Mouse (Mus musculus): ENCODE results near the gene Gm11595.
"Not testable (repeated sequence)": the region's sequence is repeated elsewhere in the genome, so short reads cannot be mapped to it uniquely, and the experiment has no call there.

Gene Gm11595

DNA sequence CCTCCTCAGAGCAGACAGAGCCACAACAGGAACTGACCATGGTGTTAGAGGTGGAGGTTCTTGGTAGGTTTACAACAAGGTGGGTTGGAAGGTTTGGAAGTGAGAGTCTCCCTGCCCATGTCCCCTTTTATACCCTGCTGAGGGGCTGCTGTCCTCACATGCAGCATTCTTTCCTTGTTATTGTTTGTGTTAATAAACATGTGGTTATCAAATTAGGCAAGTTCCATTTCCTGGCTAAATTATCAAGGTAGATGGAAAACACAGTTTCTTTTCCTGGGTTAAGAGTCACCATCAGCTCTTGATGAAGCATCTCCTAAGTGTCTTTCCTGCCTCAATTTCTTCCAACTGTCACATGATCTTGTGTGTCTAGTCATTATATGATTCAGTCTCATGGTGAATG is at the start of gene Gm11595:
Gm11595 (minus strand) TSS at position 101 of the 400 bp plus-strand sequence.
- not testable (repeated sequence) for DNase-seq (ENCODE audit: extremely low spot score)

DNA sequence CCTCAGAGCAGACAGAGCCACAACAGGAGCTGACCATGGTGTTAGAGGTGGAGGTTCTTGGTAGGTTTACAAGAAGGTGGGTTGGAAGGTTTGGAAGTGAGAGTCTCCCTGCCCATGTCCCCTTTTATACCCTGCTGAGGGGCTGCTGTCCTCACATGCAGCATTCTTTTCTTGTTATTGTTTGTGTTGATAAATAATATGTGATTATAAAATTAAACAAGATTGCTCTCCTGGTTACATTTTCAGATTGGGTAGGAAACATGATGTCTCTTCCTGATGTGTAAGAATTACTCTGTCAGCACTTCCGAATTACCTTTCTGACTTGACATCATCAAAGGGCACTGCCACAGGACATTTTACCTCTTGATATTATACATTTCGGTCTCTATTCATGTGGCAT is 42.9 kb upstream of the Gm11595 start, which contains the start of gene Gm11564:
Gm11564 (minus strand) TSS at position 101 of the 400 bp plus-strand sequence.
- DNase-seq (ENCODE audit: extremely low spot score) = not testable (repeated sequence)

DNA sequence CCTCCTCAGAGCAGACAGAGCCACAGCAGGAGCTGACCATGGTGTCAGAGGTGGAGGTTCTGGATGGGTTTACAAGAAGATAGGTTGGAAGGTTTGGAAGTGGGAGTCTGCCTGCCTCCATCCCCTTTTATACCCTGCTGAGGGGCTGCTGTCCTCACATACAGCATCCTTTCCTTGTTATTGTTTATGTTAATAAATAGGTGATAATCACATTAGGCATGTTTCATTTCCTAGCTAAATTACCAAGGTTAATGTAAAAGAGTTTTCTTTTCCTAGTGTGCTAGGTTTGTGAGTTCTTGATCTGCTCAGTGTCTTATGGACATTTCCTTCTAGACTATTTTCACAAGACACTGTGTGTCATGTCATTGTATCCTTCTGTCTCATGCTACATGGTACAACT is 37.1 kb upstream of the Gm11595 start, which contains the start of gene Krtap4-13:
Krtap4-13 (minus strand) TSS at position 101 of the 400 bp plus-strand sequence.
- DNase-seq (ENCODE audit: extremely low spot score) = not testable (repeated sequence)

DNA sequence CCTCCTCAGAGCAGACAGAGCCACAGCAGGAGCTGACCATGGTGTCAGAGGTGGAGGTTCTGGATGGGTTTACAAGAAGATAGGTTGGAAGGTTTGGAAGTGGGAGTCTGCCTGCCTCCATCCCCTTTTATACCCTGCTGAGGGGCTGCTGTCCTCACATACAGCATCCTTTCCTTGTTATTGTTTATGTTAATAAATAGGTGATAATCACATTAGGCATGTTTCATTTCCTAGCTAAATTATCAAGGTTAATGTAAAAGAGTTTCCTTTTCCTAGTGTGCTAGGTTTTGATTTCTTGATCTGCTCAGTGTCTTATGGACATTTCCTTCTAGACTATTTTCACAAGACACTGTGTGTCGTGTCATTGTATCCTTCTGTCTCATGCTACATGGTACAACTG is 31.6 kb upstream of the Gm11595 start, which contains the start of gene Gm11554:
Gm11554 (minus strand) TSS at position 101 of the 400 bp plus-strand sequence.
- DNase-seq (ENCODE audit: extremely low spot score) = not testable (repeated sequence)

DNA sequence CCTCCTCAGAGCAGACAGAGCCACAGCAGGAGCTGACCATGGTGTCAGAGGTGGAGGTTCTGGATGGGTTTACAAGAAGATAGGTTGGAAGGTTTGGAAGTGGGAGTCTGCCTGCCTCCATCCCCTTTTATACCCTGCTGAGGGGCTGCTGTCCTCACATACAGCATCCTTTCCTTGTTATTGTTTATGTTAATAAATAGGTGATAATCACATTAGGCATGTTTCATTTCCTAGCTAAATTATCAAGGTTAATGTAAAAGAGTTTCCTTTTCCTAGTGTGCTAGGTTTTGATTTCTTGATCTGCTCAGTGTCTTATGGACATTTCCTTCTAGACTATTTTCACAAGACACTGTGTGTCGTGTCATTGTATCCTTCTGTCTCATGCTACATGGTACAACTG is 26.1 kb upstream of the Gm11595 start, which contains the start of gene Gm11569:
Gm11569 (minus strand) TSS at position 101 of the 400 bp plus-strand sequence.
- not testable (repeated sequence) for DNase-seq (ENCODE audit: extremely low spot score)

DNA sequence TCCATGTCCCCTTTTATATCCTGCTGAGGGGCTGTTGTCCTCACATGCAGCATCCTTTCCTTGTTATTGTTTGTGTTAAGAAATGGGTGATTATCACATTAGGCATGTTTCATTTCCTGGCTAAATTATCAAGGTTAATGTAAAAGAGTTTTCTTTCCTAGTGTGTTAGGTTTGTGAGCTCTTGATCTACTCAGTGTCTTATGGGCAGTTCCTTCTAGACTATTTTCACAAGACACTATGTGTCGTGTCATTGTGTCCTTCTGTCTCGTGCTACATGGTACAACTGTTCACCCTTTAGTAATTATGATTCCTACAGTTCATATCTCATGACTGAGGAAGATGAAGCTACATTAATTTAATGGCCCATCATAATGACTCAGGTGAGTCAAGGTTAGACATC is 20.7 kb upstream of the Gm11595 start, which contains the start of gene Gm11596:
Gm11596 (minus strand) TSS at position 101 of the 400 bp plus-strand sequence.
- no peak for DNase-seq (ENCODE audit: extremely low spot score)

DNA sequence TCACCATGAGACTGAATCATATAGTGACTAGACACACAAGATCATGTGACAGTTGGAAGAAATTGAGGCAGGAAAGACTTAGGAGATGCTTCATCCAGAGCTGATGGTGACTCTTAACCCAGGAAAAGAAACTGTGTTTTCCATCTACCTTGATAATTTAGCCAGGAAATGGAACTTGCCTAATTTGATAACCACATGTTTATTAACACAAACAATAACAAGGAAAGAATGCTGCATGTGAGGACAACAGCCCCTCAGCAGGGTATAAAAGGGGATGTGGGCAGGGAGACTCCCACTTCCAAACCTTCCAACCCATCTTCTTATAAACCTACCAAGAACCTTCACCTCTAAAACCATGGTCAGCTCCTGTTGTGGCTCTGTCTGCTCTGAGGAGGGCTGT is 12.2 kb upstream of the Gm11595 start, which contains the start of gene Krtap4-9:
Krtap4-9 (plus strand) TSS at position 301 of the 400 bp plus-strand sequence.
- DNase-seq (ENCODE audit: extremely low spot score) = not testable (repeated sequence)

DNA sequence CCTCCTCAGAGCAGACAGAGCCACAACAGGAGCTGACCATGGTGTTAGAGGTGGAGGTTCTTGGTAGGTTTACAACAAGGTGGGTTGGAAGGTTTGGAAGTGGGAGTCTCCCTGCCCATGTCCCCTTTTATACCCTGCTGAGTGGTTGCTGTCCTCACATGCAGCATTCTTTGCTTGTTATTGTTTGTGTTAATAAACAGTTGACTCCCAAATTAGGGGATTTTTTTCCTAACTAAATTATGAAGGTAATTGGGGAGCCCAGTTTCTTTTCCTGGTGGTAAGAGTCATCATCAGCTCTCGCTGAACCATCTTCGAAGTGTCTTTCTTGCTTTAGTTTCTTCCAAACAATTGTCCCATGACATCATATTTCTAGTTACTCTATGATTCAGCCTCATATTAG is 7.9 kb upstream of the Gm11595 start, which contains the start of gene Krtap4-8:
Krtap4-8 (minus strand) TSS at position 101 of the 400 bp plus-strand sequence.
- no peak for DNase-seq (ENCODE audit: extremely low spot score)

DNA sequence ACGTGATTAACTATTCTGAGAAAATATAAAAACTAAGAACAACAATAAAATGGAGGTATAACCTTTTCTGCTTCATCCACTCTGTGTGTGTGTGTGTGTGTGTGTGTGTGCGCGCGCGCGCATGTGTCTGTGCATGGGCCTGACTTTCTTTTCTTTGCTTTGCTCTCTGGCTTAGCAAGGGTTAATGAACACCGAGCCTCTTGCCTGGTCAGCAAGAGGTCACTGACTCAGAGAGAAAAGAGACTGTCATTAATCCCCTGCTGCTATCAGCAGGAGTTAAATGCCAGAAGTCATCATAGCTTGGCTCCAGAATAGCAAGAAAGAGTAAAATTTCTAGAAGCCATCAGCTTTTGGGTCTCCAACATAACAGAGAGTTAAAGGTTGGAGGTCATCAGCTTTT is 5.7 kb upstream of the Gm11595 start:
- peak; percentile 71 for DNase-seq (ENCODE audit: extremely low spot score)

DNA sequence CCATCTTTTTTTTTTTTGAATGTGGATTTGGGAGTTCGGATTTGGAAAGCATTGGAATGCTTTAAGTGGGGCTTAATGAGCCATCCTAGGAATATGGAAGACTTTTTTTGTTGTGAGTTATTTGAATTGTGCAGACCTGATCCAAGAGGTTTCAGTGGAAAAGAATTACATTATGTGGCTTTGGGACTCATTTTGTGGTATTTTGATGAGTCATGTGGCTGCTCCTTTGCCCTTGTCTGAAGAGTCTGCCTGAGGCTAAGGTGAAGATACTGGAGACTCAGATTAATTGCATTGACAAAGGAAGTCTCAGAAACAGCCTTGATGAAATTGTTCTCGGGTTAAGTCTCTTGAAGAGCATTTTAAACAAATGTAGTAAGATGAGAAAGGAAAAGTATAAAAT is 4.3 kb downstream of the Gm11595 start:
- DNase-seq (ENCODE audit: extremely low spot score) = no peak

DNA sequence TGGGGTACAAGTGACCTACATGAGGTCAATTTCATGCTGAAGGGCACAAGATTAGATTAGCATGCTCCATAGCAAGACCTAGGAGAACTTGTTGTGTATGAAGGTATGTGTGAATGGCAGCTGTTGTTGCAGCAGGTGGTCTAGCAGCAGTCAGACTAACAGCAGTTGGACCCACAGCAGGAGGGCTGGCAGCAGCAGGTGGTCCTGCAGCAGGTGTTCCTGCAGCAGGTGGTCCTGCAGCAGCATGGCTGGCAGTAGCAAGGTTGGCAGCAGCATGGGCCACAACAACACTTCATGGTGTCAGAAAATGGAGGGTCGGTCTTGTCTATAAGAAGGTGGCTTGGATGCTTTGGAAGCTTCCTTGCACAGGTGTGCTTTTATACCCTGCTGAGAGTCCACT is 13.8 kb downstream of the Gm11595 start:
- DNase-seq (ENCODE audit: extremely low spot score) = no peak

DNA sequence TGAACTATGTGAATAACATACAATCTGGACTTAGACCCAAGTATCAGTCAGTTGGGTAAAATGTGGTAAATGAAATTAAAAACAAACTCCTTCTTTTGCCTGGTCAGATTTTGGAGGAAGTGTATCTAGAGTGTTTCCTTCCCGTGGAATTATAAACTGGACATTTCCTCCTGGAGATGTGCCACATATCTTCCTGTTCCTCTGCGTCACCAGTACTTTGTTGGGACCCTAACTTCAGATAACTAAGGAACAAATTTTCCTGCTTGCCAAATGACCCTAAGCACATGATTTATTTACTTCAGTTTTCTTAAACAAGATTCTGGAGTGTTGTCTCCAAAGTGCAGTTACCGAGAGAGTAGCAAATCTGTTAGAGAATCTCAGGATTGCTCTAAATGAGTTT is 28.7 kb downstream of the Gm11595 start:
- no peak for DNase-seq (ENCODE audit: extremely low spot score)

DNA sequence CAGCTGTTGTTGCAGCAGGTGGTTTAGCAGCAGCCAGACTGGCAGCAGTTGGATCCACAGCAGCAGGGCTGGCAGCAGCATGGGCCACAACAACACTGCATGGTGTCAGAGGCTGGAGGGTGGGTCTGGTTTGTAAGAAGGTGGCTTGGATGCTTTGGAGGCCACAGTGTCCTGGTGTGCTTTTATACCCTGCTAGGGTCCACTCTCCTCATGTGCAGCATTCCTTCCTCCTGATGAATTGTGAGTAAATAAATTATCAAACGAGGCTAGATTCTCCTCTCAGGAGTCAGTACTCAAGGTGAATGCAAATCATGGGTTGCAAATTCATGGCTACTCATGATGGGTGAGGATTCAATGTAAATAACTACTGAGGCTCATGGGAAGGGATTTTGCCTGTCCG is 38.5 kb downstream of the Gm11595 start, which contains the start of gene Gm14180:
Gm14180 (minus strand) TSS at position 101 of the 400 bp plus-strand sequence.
- no peak for DNase-seq (ENCODE audit: extremely low spot score)

DNA sequence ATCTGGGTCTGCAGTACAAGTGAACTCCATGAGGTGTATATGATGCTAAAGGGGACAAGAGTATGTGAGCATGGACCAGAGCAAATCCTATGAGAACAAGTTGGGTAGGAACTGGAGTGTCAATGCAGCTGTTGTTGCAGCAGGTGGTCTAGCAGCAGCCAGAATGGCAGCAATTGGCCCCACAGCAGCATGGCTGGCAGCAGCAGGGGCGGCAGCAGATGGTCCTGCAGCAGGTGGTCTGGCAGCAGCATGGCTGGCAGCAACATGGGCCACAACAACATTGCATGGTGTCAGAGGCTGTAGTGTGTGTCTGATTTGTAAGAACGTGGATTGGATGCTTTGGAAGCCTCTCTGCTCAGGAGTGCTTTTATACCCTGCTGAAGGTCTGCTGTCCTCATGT is 48.7 kb downstream of the Gm11595 start:
- DNase-seq (ENCODE audit: extremely low spot score) = no peak

All from embryo, embryonic 9.5 days (tissue).